Mouse (Mus musculus): ENCODE data around the gene Mdga1. TPM values are rescaled to one million over a fixed set of nuclear protein-coding genes. Genes with fewer than 3 reads are reported as not detected.

Mdga1 gene
- polyA plus RNA-seq, 1 experiment from 2014 or later: 1.3 TPM

GRCm38 (mm10) chr17:29985534-29985933, 15.6 kb upstream of the Mdga1 start:
- WGBS: 16% methylated on average over 3 of the region's 3 CpGs
- TF ChIP-seq CTCF (IDR thresholded peaks at IDR 0.05; ENCODE audit: low read depth): no peak
- no peaks in the 10 kb centered on the region for H3K4me1 ChIP-seq (replicated peaks; ENCODE audit: insufficient read depth, low read length)
- H3K36me3 ChIP-seq (ENCODE audit: insufficient read depth, low read length): no peaks in the 10 kb centered on the region
- no peak overlapping the region for H3K4me2 ChIP-seq (ENCODE audit: low read length)
- peak overlapping the region; percentile 2; the same call in 1 of the 2 replicates for H3K27ac ChIP-seq
- H3K4me3 ChIP-seq (replicated peaks; ENCODE audit: low read depth, low read length): no peak overlapping the region
- no peak overlapping the region for H3K9ac ChIP-seq (ENCODE audit: low read depth, low read length)
- DNase-seq (ENCODE audit: low spot score): peak; percentile 86
- H3K9me3 ChIP-seq (replicated peaks; ENCODE audit: low read length): no peaks in the 10 kb centered on the region
- no peaks in the 10 kb centered on the region for H3K27me3 ChIP-seq (ENCODE audit: insufficient read depth, low read length)
- ATAC-seq (replicated peaks; ENCODE audit: low FRiP score, low read depth): no peak

GRCm38 (mm10) chr17:29984931-29985330, 15.0 kb upstream of the Mdga1 start:
- no peak for TF ChIP-seq CTCF (IDR thresholded peaks at IDR 0.05; ENCODE audit: low read depth)
- DNase-seq (ENCODE audit: low spot score): no peak
- Histone ChIP-seq H3K36me3 (ENCODE audit: insufficient read depth, low read length) (no peaks in the 10 kb centered on the region), H3K4me3 (replicated peaks; ENCODE audit: low read depth, low read length) (no peak overlapping the region), H3K9me3 (replicated peaks; ENCODE audit: low read length) (no peaks in the 10 kb centered on the region), H3K27me3 (ENCODE audit: insufficient read depth, low read length) (no peaks in the 10 kb centered on the region), H3K27ac (peak overlapping the region; percentile 2; the same call in 1 of the 2 replicates), H3K4me2 (ENCODE audit: low read length) (no peak overlapping the region), H3K4me1 (replicated peaks; ENCODE audit: insufficient read depth, low read length) (no peaks in the 10 kb centered on the region), H3K9ac (ENCODE audit: low read depth, low read length) (no peak overlapping the region)
- 79% methylated on average over 7 of the region's 7 CpGs for WGBS
- ATAC-seq (replicated peaks; ENCODE audit: low FRiP score, low read depth): no peak

GRCm38 (mm10) chr17:29983190-29983589, 13.3 kb upstream of the Mdga1 start:
- Histone ChIP-seq H3K4me3 (replicated peaks; ENCODE audit: low read depth, low read length) (no peak overlapping the region), H3K27me3 (ENCODE audit: insufficient read depth, low read length) (no peaks in the 10 kb centered on the region), H3K4me2 (ENCODE audit: low read length) (no peak overlapping the region), H3K36me3 (ENCODE audit: insufficient read depth, low read length) (no peaks in the 10 kb centered on the region), H3K4me1 (replicated peaks; ENCODE audit: insufficient read depth, low read length) (no peaks in the 10 kb centered on the region), H3K9me3 (replicated peaks; ENCODE audit: low read length) (no peaks in the 10 kb centered on the region), H3K27ac (no peak overlapping the region), H3K9ac (ENCODE audit: low read depth, low read length) (no peak overlapping the region)
- TF ChIP-seq CTCF (IDR thresholded peaks at IDR 0.05; ENCODE audit: low read depth): no peak
- 77% methylated on average over 5 of the region's 5 CpGs for WGBS
- ATAC-seq (replicated peaks; ENCODE audit: low FRiP score, low read depth) (no peak), DNase-seq (ENCODE audit: low spot score) (no peak)

GRCm38 (mm10) chr17:29981568-29981967, 11.7 kb upstream of the Mdga1 start:
- H3K27me3 ChIP-seq (ENCODE audit: insufficient read depth, low read length): no peaks in the 10 kb centered on the region
- DNase-seq (ENCODE audit: low spot score) (no peak), ATAC-seq (replicated peaks; ENCODE audit: low FRiP score, low read depth) (no peak)
- WGBS: 72% methylated on average over 8 of the region's 8 CpGs
- no peak for TF ChIP-seq CTCF (IDR thresholded peaks at IDR 0.05; ENCODE audit: low read depth)
- no peak overlapping the region for H3K9ac ChIP-seq (ENCODE audit: low read depth, low read length)
- no peaks in the 10 kb centered on the region for H3K36me3 ChIP-seq (ENCODE audit: insufficient read depth, low read length)
- H3K4me1 ChIP-seq (replicated peaks; ENCODE audit: insufficient read depth, low read length): no peaks in the 10 kb centered on the region
- H3K4me3 ChIP-seq (replicated peaks; ENCODE audit: low read depth, low read length): no peak overlapping the region
- H3K4me2 ChIP-seq (ENCODE audit: low read length): no peak overlapping the region
- H3K9me3 ChIP-seq (replicated peaks; ENCODE audit: low read length): no peaks in the 10 kb centered on the region
- no peak overlapping the region for H3K27ac ChIP-seq

GRCm38 (mm10) chr17:29979841-29980240, 10.0 kb upstream of the Mdga1 start:
- no peak overlapping the region for H3K9ac ChIP-seq (ENCODE audit: low read depth, low read length)
- no peak for DNase-seq (ENCODE audit: low spot score)
- no peaks in the 10 kb centered on the region for H3K9me3 ChIP-seq (replicated peaks; ENCODE audit: low read length)
- no peaks in the 10 kb centered on the region for H3K36me3 ChIP-seq (ENCODE audit: insufficient read depth, low read length)
- WGBS: 65% methylated on average over 7 of the region's 7 CpGs
- no peaks in the 10 kb centered on the region for H3K4me1 ChIP-seq (replicated peaks; ENCODE audit: insufficient read depth, low read length)
- H3K27ac ChIP-seq: no peak overlapping the region
- no peak overlapping the region for H3K4me2 ChIP-seq (ENCODE audit: low read length)
- no peak overlapping the region for H3K4me3 ChIP-seq (replicated peaks; ENCODE audit: low read depth, low read length)
- no peak for ATAC-seq (replicated peaks; ENCODE audit: low FRiP score, low read depth)
- no peaks in the 10 kb centered on the region for H3K27me3 ChIP-seq (ENCODE audit: insufficient read depth, low read length)
- no peak for TF ChIP-seq CTCF (IDR thresholded peaks at IDR 0.05; ENCODE audit: low read depth)

- Histone ChIP-seq H3K27ac (no peak overlapping the region), H3K27me3 (ENCODE audit: insufficient read depth, low read length) (no peaks in the 10 kb centered on the region), H3K36me3 (ENCODE audit: insufficient read depth, low read length) (no peaks in the 10 kb centered on the region), H3K4me2 (ENCODE audit: low read length) (no peak overlapping the region), H3K9me3 (replicated peaks; ENCODE audit: low read length) (no peaks in the 10 kb centered on the region), H3K4me1 (replicated peaks; ENCODE audit: insufficient read depth, low read length) (no peaks in the 10 kb centered on the region), H3K4me3 (replicated peaks; ENCODE audit: low read depth, low read length) (no peak overlapping the region), H3K9ac (ENCODE audit: low read depth, low read length) (no peak overlapping the region)
- no peak for DNase-seq (ENCODE audit: low spot score)
- ATAC-seq (replicated peaks; ENCODE audit: low FRiP score, low read depth): no peak
- TF ChIP-seq CTCF (IDR thresholded peaks at IDR 0.05; ENCODE audit: low read depth): no peak
- 44% methylated on average over 4 of the region's 4 CpGs for WGBS
These were observed 9.1 kb upstream of the Mdga1 start for GRCm38 (mm10) chr17:29979020-29979419.

- peak; percentile 67 for ATAC-seq (replicated peaks; ENCODE audit: low FRiP score, low read depth)
- WGBS: 6% methylated on average over 8 of the region's 8 CpGs
- H3K27ac ChIP-seq: no peak overlapping the region
These were observed 5.8 kb upstream of the Mdga1 start for GRCm38 (mm10) chr17:29975731-29976130.

More at GRCm38 (mm10) chr17:29975731-29976130, 5.8 kb upstream of the Mdga1 start:
- H3K9ac ChIP-seq (ENCODE audit: low read depth, low read length): no peak overlapping the region
- peaks cover 5% of the 10 kb centered on the region; the same call in 1 of the 2 replicates for H3K4me1 ChIP-seq (replicated peaks; ENCODE audit: insufficient read depth, low read length)
- TF ChIP-seq CTCF (IDR thresholded peaks at IDR 0.05; ENCODE audit: low read depth): peak; percentile 92
- H3K4me2 ChIP-seq (ENCODE audit: low read length): no peak overlapping the region
- H3K4me3 ChIP-seq (replicated peaks; ENCODE audit: low read depth, low read length): no peak overlapping the region
- DNase-seq (ENCODE audit: low spot score): peak; percentile 92
- H3K27me3 ChIP-seq (ENCODE audit: insufficient read depth, low read length): no peaks in the 10 kb centered on the region
- H3K9me3 ChIP-seq (replicated peaks; ENCODE audit: low read length): no peaks in the 10 kb centered on the region
- H3K36me3 ChIP-seq (ENCODE audit: insufficient read depth, low read length): no peaks in the 10 kb centered on the region

Measured in kidney, postnatal 0 days (tissue).